Comparison of ENCODE assay signal across 18 mouse cellular contexts in genomic region chr2:29732559-29732958, GRCm38 (mm10). TPM values are rescaled to one million over a fixed set of nuclear protein-coding genes. Genes with fewer than 3 reads are reported as not detected.
DNase-seq lines count a peak whose midpoint lies in the region; ATAC-seq and TF ChIP-seq lines count a peak whose summit lies in the region.
"Had no signal": no experiment of that assay in that cellular context is flagged by ENCODE, and none has a peak within 500 bp of the region (broad histone marks: within the 10 kb centered on the region; RNA-seq: fewer than 3 reads in every experiment).

No protein-coding gene starts in this region.

- WGBS in kidney, adult 2 months: 76% methylated on average over 10 of the region's 10 CpGs
- WGBS in kidney, embryonic 16.5 days: 87% methylated on average over 10 of the region's 10 CpGs

- no peaks in the 10 kb centered on the region for H3K4me1 ChIP-seq in kidney, adult 2 months (ENCODE audit: control insufficient read depth, insufficient read depth, low read length)
- no peaks in the 10 kb centered on the region for H3K4me1 ChIP-seq in kidney, embryonic 16.5 days (ENCODE audit: insufficient read depth, low read length)
- H3K4me1 ChIP-seq: embryonic facial prominence, embryonic 12.5 days; forebrain, embryonic 15.5 days; hindbrain, embryonic 12.5 days had no signal

- H3K4me3 ChIP-seq in kidney, adult 2 months (ENCODE audit: insufficient read depth, low read depth, low read length): no peak overlapping the region
- no peak overlapping the region for H3K4me3 ChIP-seq in kidney, embryonic 16.5 days (ENCODE audit: low read length)
- H3K4me3 ChIP-seq: embryonic facial prominence, embryonic 12.5 days; forebrain, embryonic 15.5 days; heart, embryonic 13.5 days; hindbrain, embryonic 12.5 days had no signal

- no peak for TF ChIP-seq CTCF in kidney, adult 2 months (conservative IDR thresholded peaks at IDR 0.05; ENCODE audit: insufficient read depth, insufficient read length, low read depth, low read length)

- H3K27ac ChIP-seq in kidney, adult 2 months (ENCODE audit: insufficient read depth, low read depth, low read length): no peak overlapping the region
- H3K27ac ChIP-seq in kidney, embryonic 16.5 days (ENCODE audit: low read length): no peak overlapping the region
- H3K27ac ChIP-seq: embryonic facial prominence, embryonic 12.5 days; forebrain, embryonic 15.5 days; heart, embryonic 13.5 days; hindbrain, embryonic 12.5 days had no signal

- no peak overlapping the region for H3K4me2 ChIP-seq in kidney, embryonic 16.5 days (replicated peaks; ENCODE audit: low read depth, low read length)
- H3K4me2 ChIP-seq: embryonic facial prominence, embryonic 12.5 days; forebrain, embryonic 15.5 days; heart, embryonic 13.5 days; hindbrain, embryonic 12.5 days had no signal

- TF ChIP-seq POLR2A in kidney, adult 2 months (IDR thresholded peaks at IDR 0.05; ENCODE audit: low read depth, low read length): no peak

- no peaks in the 10 kb centered on the region for H3K9me3 ChIP-seq in kidney, embryonic 16.5 days (ENCODE audit: low read length)
- H3K9me3 ChIP-seq: embryonic facial prominence, embryonic 12.5 days; forebrain, embryonic 15.5 days; heart, embryonic 13.5 days; hindbrain, embryonic 12.5 days had no signal

- H3K27me3 ChIP-seq in kidney, adult 2 months (replicated peaks; ENCODE audit: control insufficient read depth, insufficient read depth, low read length): no peaks in the 10 kb centered on the region
- H3K27me3 ChIP-seq in kidney, embryonic 16.5 days (ENCODE audit: insufficient read depth, low read length): no peaks in the 10 kb centered on the region
- H3K27me3 ChIP-seq: embryonic facial prominence, embryonic 12.5 days; forebrain, embryonic 15.5 days; heart, embryonic 13.5 days; hindbrain, embryonic 12.5 days had no signal

- ATAC-seq in kidney, embryonic 16.5 days (ENCODE audit: low FRiP score, low TSS enrichment): no peak
- ATAC-seq: forebrain, embryonic 15.5 days had no signal

- DNase-seq in kidney, adult 2 months: peak; percentile 53
- DNase-seq in adipocyte (ENCODE audit: low spot score): peak; percentile 31
- peak; percentile 30 for DNase-seq in kidney, postnatal 14 days
- DNase-seq in yolk sac, embryonic 10.5 days (ENCODE audit: low spot score): peak; percentile 67
- DNase-seq in spleen, postnatal 10 days (ENCODE audit: low spot score in 2 of 2): no peak
- DNase-seq: adrenal gland, adult 8-10 months; cerebellum, adult 11-12 months; cerebellum, adult 9-10 months; gastrocnemius, postnatal 36 days; heart, postnatal 4 days had no signal

- no peaks in the 10 kb centered on the region; the same call in 1 of the 2 replicates for H3K36me3 ChIP-seq in kidney, adult 2 months (ENCODE audit: control insufficient read depth, insufficient read depth, low read length)
- H3K36me3 ChIP-seq in kidney, embryonic 16.5 days (ENCODE audit: insufficient read depth, low read length): peaks cover 57% of the 10 kb centered on the region

- no peak overlapping the region for H3K9ac ChIP-seq in kidney, embryonic 16.5 days (replicated peaks; ENCODE audit: low read length)
- H3K9ac ChIP-seq: embryonic facial prominence, embryonic 12.5 days; forebrain, embryonic 15.5 days; heart, embryonic 13.5 days; hindbrain, embryonic 12.5 days had no signal

RNA-seq across cellular contexts. Expression of gene Gm13420, which starts 18.9 kb away (rescaled TPM):
- polyA plus RNA-seq in kidney, adult 2 months (2012; rRNA removed): 6.1 and 9.4 TPM in 2 replicates
- polyA plus RNA-seq in kidney, embryonic 16.5 days (2015; fragmentation: Nextera tagmentation; extraction: Ambion mirVana): 1.8 and 2.1 TPM in 2 replicates
- polyA plus RNA-seq: embryonic facial prominence, embryonic 12.5 days; forebrain, embryonic 11.5 days; forebrain, embryonic 15.5 days; heart, embryonic 13.5 days; heart, postnatal 0 days; hindbrain, embryonic 12.5 days had no signal

RNA-seq across cellular contexts. Expression of gene Gm13547, which starts 26.6 kb away (rescaled TPM):
- not detected in 2 replicates for polyA plus RNA-seq in kidney, adult 2 months (2012; rRNA removed)
- polyA plus RNA-seq in kidney, embryonic 16.5 days (2015; fragmentation: Nextera tagmentation; extraction: Ambion mirVana): not detected in 2 replicates
- polyA plus RNA-seq: cortical plate, adult 2 months; embryonic facial prominence, embryonic 12.5 days; forebrain, embryonic 11.5 days; heart, embryonic 13.5 days; heart, postnatal 0 days; hindbrain, embryonic 12.5 days had no signal

RNA-seq across cellular contexts. Expression of gene Coq4, which starts 54.7 kb away (rescaled TPM):
- 87.5 and 111 TPM in 2 replicates for polyA plus RNA-seq in kidney, adult 2 months (2012; rRNA removed)
- 44.7 and 46.1 TPM in 2 replicates for polyA plus RNA-seq in kidney, embryonic 16.5 days (2015; fragmentation: Nextera tagmentation; extraction: Ambion mirVana)

RNA-seq across cellular contexts. Expression of gene Trub2, which starts 55.7 kb away (rescaled TPM):
- 32.7 and 46.2 TPM in 2 replicates for polyA plus RNA-seq in kidney, adult 2 months (2012; rRNA removed)
- 42.4 and 45.7 TPM in 2 replicates for polyA plus RNA-seq in kidney, embryonic 16.5 days (2015; fragmentation: Nextera tagmentation; extraction: Ambion mirVana)

Comparison
In these comparisons a context has a peak if more than half of its experiments do, and no peak if none do; other contexts are left out.
1. DNase-seq: peak in kidney, adult 2 months (single experiment), adipocyte (single experiment), kidney, postnatal 14 days (single experiment) and yolk sac, embryonic 10.5 days (single experiment); none in spleen, postnatal 10 days (0 of 2).